Mouse (Mus musculus): ENCODE measurements around the gene Hoxc4. TPM values are rescaled to one million over a fixed set of nuclear protein-coding genes. Genes with fewer than 3 reads are reported as not detected.

Hoxc4 gene
- polyA plus RNA-seq, 1 experiment from 2014 or later = not detected

DNA sequence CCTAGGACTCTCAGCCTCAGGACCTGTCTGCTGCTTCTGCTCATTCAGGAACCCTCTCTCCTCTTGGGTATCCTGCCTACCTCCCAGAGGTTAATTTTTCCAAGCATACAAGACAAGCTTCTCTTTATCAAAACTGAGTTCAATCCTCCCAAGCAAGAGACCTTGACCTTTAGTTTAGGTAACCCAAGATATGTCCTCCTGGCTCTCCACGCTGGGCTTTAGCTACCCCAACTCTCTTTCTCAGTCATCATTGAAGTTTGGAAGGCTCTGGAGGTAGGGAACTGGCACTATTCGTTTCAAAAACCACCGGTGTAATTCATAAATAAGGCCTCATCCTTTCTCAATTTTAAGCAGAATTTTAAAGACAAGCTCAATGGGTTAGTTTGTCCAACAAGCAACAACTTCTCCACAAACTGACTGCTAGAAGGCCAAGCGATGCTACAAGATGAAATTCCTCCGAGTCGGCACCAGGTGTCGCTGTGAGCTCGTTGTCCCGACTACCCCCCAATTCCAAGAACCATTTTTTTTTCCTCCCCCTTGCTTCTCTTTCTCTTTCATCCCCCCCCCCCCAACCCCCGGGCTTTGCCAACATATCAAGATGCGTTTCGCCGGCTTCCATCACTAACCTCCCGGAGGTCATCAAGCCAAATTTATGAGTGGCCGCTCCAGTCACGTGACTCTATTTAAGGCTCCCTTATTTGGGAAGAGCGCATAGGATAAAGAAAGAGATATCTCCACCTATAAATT is 5.3 kb upstream of the Hoxc4 start:
- H3K36me3 ChIP-seq (ENCODE audit: inconsistent target) = no peaks in the 10 kb centered on the region
- H3K4me3 ChIP-seq (ENCODE audit: inconsistent target) = no peak overlapping the region
- 9% methylated on average over 16 of the region's 17 CpGs for WGBS (ENCODE audit: missing documents)
- no peaks in the 10 kb centered on the region for H3K79me2 ChIP-seq (ENCODE audit: inconsistent target)
- H3K27ac ChIP-seq = no peak overlapping the region

DNA sequence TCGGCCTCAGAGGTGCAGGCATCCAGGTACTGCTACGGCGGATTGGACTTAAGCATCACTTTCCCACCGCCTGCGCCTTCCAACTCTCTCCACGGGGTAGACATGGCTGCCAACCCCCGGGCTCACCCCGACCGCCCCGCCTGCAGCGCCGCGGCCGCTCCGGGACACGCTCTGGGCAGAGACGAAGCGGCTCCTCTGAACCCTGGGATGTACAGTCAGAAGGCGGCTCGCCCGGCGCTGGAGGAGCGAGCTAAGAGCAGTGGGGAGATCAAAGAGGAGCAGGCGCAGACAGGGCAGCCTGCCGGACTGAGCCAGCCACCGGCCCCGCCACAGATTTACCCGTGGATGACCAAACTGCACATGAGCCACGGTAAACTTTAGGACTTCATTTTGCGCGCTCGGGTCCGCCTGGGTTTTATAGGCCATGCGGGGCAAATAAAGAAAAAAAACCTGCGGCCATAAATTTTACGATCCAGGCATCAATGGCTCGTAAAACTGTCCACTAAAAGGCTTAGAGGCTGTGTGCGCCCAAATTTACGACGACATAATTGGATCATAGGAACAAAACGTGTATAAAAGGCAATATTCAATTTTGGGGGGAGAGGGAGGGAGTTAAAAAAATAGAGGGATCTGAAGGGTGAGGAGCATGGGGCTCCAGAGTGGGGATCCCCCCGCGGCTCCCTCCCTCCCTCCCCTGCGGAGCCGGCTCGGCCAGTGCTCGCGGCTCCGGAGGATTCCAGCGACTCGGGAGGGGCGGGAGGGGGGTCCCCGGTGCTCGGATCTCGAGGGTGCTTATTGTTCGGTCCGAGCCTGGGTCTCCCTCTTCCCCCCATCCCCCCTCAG is 4.3 kb upstream of the Hoxc4 start:
- WGBS (ENCODE audit: missing documents) = 7% methylated on average over 44 of the region's 57 CpGs
- Histone ChIP-seq H3K36me3 (ENCODE audit: inconsistent target) (no peaks in the 10 kb centered on the region), H3K4me3 (ENCODE audit: inconsistent target) (no peak overlapping the region), H3K27ac (no peak overlapping the region), H3K79me2 (ENCODE audit: inconsistent target) (no peaks in the 10 kb centered on the region)

DNA sequence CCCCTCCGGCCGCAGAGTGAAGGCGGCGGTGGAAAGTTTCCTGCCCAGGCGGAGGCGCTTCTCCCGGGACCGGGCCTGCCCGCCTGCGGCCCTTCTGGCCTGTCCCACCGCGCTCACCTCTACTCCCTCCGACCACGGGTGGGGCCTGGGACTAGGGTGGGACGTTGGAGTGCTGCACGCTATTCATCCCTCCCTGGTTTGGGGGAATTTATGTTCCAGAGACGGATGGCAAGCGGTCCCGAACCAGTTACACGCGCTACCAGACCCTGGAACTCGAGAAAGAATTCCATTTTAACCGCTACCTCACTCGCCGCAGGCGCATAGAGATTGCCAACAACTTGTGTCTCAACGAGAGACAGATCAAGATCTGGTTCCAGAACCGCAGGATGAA is 3.7 kb upstream of the Hoxc4 start:
- 4% methylated on average over 27 of the region's 28 CpGs for WGBS (ENCODE audit: missing documents)
- Histone ChIP-seq H3K27ac (no peak overlapping the region), H3K36me3 (ENCODE audit: inconsistent target) (no peaks in the 10 kb centered on the region), H3K4me3 (ENCODE audit: inconsistent target) (no peak overlapping the region), H3K79me2 (ENCODE audit: inconsistent target) (no peaks in the 10 kb centered on the region)

DNA sequence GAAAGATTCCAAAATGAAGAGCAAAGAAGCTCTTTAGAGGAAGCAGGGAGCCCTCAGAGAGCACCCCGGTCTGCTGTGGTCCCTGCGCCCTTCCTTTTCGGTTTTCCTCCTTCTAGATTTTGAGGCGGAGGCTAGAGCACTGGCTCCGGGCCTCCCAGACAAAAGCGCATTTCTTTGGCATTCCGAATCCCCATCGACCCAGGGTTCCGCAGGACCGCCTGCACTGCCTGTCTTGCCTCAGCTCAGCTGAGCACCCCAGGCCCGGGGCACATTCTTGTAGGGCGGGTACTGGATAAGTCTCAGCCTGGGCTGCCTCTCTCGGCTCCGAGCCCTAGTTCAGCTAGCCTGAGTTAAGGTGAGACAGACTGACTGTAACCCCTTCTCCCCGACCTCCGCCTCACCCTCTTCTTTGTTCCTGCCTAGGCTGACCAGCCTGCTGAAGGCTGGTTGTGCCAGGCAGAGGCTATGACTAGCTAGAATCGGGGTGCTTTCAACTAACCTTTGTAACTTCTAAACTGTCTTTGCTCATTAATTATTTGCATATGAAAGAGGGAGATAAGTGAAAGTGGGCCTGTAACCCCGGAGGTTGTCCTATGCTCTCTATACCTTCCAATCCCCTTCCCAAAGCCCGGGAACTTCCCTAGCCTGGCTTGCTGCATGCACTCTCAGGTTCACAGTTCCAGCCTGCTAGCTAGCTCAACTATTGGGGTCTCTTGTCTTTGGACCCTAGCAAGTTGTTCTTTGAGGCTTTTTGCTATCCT is 3.1 kb upstream of the Hoxc4 start:
- no peaks in the 10 kb centered on the region for H3K79me2 ChIP-seq (ENCODE audit: inconsistent target)
- no peak overlapping the region for H3K4me3 ChIP-seq (ENCODE audit: inconsistent target)
- 26% methylated on average over 19 of the region's 19 CpGs for WGBS (ENCODE audit: missing documents)
- H3K36me3 ChIP-seq (ENCODE audit: inconsistent target) = no peaks in the 10 kb centered on the region
- no peak overlapping the region for H3K27ac ChIP-seq

DNA sequence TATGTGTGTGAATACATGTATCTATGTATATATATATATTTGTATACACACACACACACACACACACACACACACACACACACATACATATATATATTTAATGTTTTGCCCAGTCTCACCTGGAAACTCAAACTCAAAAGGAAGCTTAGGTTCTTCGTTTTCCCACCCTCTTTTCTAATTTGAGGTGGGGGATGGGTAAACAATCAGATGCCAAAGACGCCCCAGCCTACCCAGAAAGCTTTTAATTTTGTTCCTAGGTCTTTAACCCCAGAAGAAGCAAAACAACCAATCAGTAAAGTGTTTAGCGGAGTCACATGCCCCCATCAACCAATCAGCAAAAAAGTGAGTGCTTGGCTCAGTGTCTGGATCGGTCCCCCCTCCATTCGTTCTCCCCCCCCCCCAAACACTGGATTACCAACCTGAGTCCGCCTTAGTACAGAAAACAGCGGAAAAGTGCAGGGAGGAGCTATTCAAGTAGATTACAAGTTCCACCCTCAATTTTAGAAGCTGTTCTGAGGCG is 2.2 kb downstream of the Hoxc4 start:
- Histone ChIP-seq H3K4me3 (ENCODE audit: inconsistent target) (no peak overlapping the region), H3K79me2 (ENCODE audit: inconsistent target) (no peaks in the 10 kb centered on the region), H3K27ac (no peak overlapping the region), H3K36me3 (ENCODE audit: inconsistent target) (no peaks in the 10 kb centered on the region)
- 14% methylated on average over 8 of the region's 8 CpGs for WGBS (ENCODE audit: missing documents)

DNA sequence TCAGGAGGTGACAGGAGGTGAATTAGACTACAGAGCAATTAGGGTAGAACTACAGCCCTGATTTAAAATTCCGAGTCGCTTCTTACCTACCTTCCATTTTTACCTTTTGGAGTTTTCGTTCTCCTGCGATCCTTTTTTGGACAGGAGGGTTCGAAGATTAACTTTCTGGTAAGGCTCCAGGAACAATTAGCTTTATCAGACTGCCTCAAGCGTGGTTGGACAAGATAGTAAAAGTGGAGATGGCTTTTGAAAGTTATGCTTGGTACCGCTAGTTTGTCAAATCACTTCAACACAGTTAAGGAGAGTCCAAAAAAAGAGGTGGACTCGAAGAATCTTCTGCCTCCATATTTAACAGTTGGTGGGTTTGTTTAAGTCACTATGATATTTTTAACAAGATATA is 2.8 kb downstream of the Hoxc4 start:
- 11% methylated on average over 8 of the region's 8 CpGs for WGBS (ENCODE audit: missing documents)
- Histone ChIP-seq H3K36me3 (ENCODE audit: inconsistent target) (no peaks in the 10 kb centered on the region), H3K27ac (no peak overlapping the region), H3K4me3 (ENCODE audit: inconsistent target) (no peak overlapping the region), H3K79me2 (ENCODE audit: inconsistent target) (no peaks in the 10 kb centered on the region)

DNA sequence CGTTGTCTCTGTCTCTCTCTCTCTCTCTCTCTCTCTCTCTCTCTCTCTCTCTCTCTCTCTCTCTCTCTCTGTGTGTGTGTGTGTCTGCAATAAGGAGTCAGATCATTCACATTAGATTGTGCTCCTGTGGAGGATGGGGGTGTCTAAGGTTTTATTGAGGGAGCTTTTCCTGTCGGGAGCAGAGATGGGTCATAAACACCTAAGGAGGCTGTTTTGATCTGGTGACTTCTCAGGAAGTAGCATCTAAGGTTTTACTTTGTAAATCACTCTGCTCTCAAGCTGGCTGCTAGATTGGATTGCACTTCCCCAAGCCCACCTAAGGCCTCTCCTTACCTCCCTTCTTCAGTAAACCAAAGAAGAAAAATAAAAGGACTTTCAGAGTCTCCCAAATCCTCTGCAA is 5.4 kb downstream of the Hoxc4 start:
- 12% methylated on average over 2 of the region's 2 CpGs for WGBS (ENCODE audit: missing documents)
- no peak overlapping the region for H3K27ac ChIP-seq
- H3K36me3 ChIP-seq (ENCODE audit: inconsistent target) = no peaks in the 10 kb centered on the region
- H3K79me2 ChIP-seq (ENCODE audit: inconsistent target) = no peaks in the 10 kb centered on the region
- no peak overlapping the region for H3K4me3 ChIP-seq (ENCODE audit: inconsistent target)

DNA sequence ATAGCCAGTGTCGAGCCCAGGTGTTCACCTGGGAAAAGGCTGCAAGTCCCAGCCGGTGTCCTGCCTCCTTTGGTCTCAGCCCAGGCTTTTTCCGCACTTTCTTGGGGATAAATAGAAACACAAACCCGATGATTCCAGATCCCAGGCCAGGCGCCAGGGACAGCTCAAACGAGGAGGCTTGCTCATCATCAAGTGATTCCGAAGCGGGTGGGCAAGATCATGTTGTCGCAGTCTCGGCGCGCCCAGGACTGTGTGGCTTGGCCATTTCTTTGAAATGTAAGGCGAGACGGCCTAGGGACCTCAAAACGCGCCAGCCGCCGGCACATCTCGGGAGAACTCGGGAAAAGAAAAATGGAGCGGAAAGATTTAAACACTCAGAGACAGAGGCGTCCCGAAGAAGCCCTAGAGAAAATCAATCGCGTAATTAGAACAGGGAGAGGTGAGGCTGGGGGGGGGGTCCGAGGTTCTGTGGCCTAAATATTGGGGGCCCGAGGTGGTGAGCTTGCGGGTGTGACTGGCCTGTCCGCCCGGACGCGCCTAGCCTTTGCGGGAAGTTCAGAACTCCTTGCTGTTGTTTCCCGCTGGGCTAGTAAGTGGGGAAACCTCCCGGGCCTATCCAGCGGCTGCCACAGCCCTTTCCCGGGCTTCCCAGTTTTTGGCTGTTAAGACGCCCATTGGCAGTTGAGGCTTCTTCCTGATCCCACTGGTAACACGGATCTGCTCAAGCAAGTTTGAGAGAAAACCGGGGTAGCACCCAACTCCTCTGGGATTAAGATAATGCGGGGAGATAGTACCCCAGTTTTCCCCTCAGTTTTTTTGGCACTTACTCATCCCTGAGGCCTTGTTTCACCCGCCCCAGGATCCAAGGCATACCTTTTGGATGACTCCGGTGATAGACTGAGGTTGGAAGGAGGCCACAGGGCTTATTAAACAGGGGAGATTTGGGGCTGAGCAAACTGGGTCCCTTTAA is 8.8 kb downstream of the Hoxc4 start:
- Histone ChIP-seq H3K79me2 (ENCODE audit: inconsistent target) (no peaks in the 10 kb centered on the region), H3K27ac (no peak overlapping the region), H3K36me3 (ENCODE audit: inconsistent target) (no peaks in the 10 kb centered on the region), H3K4me3 (ENCODE audit: inconsistent target) (no peak overlapping the region)
- 13% methylated on average over 43 of the region's 43 CpGs for WGBS (ENCODE audit: missing documents)

DNA sequence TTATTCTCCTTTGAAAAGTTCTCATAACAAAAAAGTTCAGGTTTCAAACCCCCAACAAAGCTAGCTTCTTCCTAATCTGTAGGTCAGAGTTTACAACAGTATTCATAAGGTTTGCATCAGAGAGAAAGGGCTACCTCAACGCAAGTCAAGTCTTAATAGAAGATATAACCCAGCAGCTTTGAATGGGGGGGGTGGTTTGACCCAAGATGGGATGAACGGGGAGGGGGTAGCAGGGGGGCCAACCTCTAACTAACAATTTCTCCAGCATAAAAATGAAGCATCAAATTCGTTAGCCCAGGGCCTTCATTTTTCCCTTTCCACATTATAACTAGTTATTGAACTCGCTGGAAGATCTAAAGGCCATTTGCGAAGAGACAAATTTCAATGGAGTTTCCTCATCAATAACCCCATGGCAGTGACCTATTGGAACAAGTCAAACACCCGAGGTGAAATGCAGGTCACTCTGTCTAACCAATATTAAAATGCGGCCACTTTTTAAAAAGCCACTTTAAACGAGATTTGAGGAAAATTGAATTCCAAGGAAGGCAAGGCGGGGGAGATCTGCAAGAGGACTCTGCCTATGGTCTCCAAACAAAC is 10.3 kb downstream of the Hoxc4 start:
- Histone ChIP-seq H3K36me3 (ENCODE audit: inconsistent target) (no peaks in the 10 kb centered on the region), H3K4me3 (ENCODE audit: inconsistent target) (no peak overlapping the region), H3K27ac (no peak overlapping the region), H3K79me2 (ENCODE audit: inconsistent target) (no peaks in the 10 kb centered on the region)
- WGBS (ENCODE audit: missing documents) = 58% methylated on average over 9 of the region's 9 CpGs

DNA sequence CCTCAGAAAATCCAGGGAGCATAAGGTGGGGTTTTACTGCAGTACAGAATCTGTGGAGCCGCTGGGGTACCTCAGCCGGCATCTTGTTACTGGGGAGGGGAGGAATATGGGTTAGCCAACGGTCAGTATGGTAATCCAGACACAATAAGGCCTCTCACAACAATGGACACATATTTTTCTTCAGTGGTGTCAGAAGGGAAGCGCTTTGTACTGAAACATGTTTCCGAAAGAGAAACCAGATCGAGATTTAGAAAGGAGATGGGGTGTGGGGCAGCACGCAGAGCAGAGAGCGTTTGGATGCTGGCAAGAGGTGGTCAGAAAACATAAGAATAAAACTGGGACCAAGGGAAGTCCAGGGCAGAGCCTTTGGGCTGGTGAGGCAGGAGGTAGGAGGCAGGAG is 11.4 kb downstream of the Hoxc4 start:
- WGBS (ENCODE audit: missing documents) = 20% methylated on average over 8 of the region's 8 CpGs
- Histone ChIP-seq H3K27ac (no peak overlapping the region), H3K4me3 (ENCODE audit: inconsistent target) (no peak overlapping the region), H3K79me2 (ENCODE audit: inconsistent target) (no peaks in the 10 kb centered on the region), H3K36me3 (ENCODE audit: inconsistent target) (no peaks in the 10 kb centered on the region)

DNA sequence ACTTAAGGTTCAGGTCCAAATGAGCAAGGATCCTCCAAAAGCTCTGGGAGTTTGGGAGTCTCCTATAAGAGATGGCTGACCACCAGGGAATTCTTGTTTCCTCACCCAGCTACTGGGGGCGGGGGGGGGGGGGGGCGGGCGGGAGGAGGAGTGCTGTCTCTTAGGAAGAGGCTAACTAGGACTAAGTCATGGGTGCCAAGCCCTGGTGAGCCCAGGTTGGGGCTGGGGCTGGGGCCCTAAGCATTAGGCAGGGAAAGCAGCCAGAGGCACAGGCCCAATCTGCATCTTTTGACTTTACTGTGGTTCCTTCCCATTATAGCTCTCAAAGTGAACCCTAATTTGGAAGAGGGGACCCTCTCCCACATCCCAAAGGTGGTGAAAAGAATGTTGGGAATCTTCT is 13.4 kb downstream of the Hoxc4 start:
- Histone ChIP-seq H3K79me2 (ENCODE audit: inconsistent target) (no peaks in the 10 kb centered on the region), H3K27ac (no peak overlapping the region), H3K4me3 (ENCODE audit: inconsistent target) (no peak overlapping the region), H3K36me3 (ENCODE audit: inconsistent target) (no peaks in the 10 kb centered on the region)
- WGBS (ENCODE audit: missing documents) = no CpG with 5 or more reads among the region's 3 CpGs

DNA sequence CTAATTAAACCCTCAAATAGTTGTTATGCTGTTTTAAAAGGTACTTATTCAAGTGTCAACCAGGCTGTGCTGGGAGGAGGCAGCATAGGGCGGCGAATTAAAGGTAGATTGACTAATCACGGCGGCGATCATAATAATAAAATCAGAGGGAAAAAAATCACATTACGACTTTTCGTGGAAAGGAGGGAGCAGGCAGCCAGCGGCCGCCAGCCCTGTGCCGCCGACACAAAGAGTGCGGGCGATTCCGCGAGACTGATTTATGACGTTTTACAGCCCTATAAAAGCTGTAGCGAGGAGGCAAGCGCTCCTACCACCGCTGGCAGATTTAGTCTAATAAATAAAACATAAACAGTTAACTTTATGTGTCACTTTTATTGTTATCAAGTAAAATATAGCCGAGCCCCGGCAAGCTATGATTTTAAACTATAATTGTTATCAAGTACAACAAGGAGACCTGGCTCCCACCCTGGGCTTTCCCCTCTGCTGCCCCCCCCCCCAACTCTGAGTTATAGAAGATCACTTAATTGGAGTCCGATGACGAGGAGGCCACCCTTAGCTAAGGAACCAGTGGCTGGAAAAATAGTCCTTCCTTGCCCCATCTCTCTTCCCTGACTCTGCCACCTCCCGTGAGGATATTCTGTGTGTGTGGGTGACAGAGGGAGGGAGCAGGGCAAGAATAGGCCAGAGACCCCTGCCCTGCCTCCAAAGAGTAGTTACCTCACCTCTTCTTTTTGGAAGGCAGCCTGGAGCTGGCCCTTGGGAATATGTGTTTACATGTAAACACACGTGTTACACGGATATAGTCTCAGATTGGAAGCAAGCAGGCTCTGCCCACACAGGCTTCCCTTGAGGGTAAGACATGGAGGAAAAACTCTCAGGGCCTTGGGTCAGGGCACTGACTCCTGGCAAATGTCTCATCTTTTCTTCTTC is 14.2 kb downstream of the Hoxc4 start:
- 7% methylated on average over 26 of the region's 26 CpGs for WGBS (ENCODE audit: missing documents)
- H3K36me3 ChIP-seq (ENCODE audit: inconsistent target) = no peaks in the 10 kb centered on the region
- H3K79me2 ChIP-seq (ENCODE audit: inconsistent target) = no peaks in the 10 kb centered on the region
- H3K27ac ChIP-seq = no peak overlapping the region
- H3K4me3 ChIP-seq (ENCODE audit: inconsistent target) = no peak overlapping the region

Data from macrophage (primary cell).